Mouse (Mus musculus): ENCODE data around the gene Cd69. TPM values are rescaled to one million over a fixed set of nuclear protein-coding genes. Genes with fewer than 3 reads are reported as not detected.

Gene Cd69
- 0.15 TPM in 1 of 2 replicates, not detected in the other for total RNA-seq (2021)
- long read RNA-seq = 0 reads

DNA sequence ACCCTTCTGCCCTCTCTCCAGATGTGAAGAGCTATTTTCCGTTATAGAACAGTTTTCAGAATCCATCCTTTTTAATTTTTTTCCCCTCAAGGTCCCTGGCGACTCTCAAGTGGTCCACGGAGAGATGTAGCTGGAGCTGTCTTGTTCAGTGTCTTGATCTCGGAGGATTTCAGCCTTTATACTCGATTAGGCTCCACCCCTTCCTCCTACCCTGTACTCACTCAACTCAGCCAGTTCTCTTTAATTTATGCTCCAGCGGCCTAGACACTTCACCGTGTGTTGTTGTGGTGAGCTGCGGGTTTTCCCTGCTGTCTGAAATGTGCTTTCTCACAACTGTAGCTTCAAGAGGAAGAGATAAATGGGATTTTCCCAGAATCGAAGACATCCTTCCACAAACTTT, at the start of gene Cd69:
Gene Cd69, minus strand, starts transcription at position 217 of the 400 bp plus-strand sequence.
- DNase-seq = no peak

- DNase-seq = no peak
Measured at GRCm38 (mm10) chr6:129319331-129319730, 44.1 kb upstream of the Cd69 start.

DNA sequence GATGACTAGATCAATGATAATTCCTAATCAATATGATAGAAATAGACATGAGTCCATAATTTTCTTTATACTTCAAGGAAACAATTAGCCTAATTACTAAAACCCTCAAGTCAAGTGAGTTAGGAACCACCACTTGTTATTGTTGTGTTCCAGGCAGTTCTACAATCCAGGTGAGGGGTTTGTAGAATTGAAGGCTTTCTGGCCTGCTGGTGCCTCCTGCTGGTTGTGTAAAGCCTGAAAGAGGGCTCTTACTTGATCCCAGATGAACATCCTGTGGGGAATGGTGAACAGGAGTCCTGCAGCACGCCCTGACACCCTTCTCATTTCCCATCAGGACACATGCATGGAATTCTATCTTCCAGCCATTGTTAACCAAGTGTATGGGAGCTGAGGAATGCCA, 43.2 kb upstream of the Cd69 start:
- DNase-seq = no peak

- DNase-seq = no peak
Measured at GRCm38 (mm10) chr6:129316463-129316862, 41.2 kb upstream of the Cd69 start.

GRCm38 (mm10) chr6:129315698-129316097, 40.5 kb upstream of the Cd69 start:
- no peak for DNase-seq

- no peak for DNase-seq
Measured at GRCm38 (mm10) chr6:129314655-129315168, 39.5 kb upstream of the Cd69 start.

GRCm38 (mm10) chr6:129312499-129312898, 37.3 kb upstream of the Cd69 start:
- DNase-seq = no peak

DNA sequence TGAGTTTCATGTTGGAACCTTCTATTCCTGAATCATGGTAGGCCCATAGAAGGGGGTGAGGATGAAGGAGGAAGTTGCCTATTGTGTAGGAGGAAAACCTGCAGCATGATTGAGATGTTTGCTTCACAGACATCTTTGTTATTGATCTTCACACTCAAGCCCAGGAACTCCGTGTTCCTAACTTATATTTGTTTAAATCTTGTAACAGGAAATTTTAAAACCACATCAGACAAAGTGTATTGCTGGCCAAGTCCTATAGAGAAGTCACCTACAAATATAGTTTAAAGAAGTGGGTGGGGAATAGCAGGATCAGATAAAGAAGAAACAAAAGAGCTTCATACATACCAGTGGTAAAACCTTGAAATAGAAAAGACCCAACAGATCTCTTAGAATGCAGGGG, 28.9 kb upstream of the Cd69 start:
- DNase-seq = no peak

GRCm38 (mm10) chr6:129288708-129289107, 13.5 kb upstream of the Cd69 start:
- no peak for DNase-seq

DNA sequence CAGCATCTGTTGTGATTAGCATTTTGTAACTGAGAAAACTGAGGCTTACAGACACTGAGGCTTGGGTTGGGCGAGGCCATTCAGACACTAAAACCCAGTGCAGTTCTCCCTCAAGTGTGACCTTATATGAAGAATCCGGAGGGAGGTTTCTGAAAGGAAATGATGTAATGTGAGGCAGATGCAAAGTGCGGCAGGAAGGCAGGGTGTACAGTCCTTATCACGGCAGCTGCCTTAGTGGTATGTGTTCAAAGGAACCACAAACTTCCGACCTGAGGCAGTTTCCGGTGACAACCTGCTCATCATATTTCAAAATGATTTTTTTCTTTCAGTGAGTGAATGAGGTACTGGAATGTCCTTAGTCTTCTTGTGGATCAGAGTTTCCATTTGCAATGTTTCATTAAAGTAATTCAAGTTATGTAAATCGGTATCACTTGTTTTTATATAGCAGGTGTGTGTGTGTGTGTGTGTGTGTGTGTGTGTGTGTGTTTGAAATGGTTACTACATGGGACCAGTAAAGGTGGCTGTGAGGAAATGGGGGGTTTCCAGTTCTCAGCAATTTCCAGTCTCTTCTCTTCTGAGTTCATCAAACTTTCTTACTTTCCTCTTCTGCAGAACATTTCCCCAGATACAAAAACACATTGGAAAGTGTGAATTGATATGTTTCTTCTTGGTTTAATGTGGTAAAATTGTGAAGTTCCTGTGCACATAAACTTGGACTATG, 9.3 kb upstream of the Cd69 start:
- DNase-seq = no peak

GRCm38 (mm10) chr6:129283271-129283670, 8.0 kb upstream of the Cd69 start:
- DNase-seq = no peak

DNA sequence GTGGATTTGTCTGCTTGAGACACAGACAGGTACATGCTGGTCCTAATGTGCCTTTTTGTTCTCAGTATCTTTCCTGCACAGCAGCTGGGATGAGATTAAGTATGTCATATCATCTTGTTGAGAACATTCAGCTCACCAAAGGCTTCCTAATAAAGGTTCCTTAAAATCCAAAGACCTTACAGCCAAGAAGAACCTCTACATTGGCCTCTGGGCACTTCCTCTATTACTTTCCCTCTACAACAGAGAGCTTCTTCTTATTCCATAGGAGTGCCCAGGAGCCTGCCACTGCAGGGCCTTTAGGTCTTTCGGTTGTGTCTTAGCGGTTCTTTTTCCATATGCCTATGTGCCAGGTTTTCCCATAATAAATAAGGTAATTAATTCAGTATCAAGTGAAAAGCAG, 1.2 kb upstream of the Cd69 start:
- DNase-seq = no peak

DNA sequence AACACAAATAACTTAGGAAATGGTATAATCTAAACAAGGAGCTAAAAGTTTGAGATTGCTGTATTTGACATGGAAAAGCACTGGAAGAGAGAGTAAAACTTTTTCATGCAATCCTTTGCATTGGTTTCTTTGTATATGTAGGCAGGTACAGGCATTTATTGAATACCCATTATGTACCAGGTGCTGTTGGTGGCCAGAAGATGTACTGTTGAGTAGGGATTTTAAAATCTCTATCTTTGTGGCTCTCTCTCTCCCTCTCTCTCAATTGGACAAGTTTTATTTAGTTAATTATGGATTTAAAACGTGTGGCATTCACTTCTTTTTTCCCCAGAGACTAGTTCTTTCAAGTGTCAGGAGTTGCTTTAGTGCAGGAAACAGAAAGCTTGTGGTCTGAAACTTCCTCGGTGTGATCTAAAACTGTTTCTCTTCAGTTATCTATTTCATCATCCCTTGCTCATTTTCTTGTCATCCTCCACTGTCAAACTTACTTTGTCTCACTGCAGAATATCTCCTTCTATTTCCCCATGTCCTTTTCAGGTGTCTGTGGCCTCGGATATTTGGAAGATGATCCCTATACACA, 478 bp upstream of the Cd69 start:
- DNase-seq = no peak

DNA sequence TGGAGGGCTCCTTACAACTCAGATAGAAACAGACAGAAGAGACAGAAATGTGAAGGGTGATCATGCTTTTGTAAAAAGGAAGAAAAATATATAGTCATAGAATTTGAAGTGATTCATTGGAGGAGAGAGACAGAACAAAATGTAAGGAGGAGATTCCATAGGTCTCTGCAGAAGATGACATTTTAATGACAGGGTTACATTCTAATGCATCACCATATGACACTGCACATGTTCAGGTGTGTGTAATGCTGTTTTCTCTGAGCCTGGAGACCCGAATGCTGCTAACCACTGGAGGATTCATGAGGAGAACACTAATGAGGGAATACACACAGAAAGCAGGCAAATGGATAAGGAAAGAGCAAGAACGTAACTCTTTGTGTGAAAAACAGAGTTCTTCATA, 760 bp downstream of the Cd69 start:
- DNase-seq = no peak

DNA sequence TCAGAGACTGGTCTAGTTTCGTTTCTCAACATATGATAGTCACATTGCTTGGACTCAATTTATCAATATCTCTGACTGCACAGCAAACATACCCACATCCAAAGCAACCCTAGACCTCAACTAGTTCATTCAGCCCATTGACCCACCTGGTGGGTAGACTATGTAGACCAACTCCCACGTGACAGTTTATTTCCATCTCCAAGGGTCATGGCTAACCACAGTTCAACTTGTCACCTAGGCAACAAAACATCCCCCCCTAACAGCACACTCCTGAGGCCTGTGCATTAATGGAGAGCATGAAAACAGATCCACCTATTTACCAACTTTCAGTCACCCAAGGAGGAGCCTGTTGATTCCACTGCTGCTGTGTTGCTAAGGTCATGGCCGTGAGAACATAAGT, 1.6 kb downstream of the Cd69 start:
- DNase-seq = no peak

- no peak for DNase-seq
Measured at GRCm38 (mm10) chr6:129266438-129267022, 8.7 kb downstream of the Cd69 start.

DNA sequence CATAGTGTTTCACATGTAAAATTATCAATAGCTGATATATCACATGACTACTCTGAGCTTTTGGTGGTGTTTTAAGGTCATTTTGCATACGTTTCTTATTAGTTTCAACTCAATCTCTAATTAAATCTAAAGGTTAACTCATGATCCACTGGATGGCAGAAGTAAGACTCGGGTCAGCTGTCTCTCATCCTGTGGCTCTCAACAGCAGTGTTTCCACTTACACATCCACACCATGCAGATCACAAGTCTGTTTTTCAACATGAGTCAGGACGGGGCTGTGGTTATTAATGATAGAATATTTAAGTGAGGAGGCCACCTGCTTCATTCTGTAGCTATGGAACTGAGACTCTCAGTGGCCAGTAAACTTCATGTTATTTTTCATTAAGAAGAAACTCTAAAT, 9.4 kb downstream of the Cd69 start:
- no peak for DNase-seq

GRCm38 (mm10) chr6:129260940-129261339, 14.3 kb downstream of the Cd69 start:
- no peak for DNase-seq

DNA sequence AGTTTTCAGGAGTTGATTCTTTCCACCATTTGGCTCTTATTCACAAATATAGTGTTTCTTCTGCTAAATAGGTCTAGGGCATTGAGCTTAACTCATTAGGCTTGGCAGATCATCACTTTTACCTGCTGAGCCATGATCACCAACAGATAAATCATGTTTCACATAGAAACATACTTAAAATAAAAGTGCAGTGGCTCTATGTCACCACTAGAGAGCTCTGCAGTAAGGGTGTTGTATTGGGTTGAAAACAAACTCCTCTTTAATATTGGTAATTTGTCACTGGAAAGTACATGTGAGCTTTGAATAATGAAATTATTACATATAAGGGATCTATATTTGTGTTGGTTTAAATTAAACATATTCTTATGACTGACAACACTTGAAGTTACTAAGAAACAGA, 15.2 kb downstream of the Cd69 start:
- DNase-seq = no peak

GRCm38 (mm10) chr6:129256018-129256417, 19.2 kb downstream of the Cd69 start:
- DNase-seq = no peak

DNA sequence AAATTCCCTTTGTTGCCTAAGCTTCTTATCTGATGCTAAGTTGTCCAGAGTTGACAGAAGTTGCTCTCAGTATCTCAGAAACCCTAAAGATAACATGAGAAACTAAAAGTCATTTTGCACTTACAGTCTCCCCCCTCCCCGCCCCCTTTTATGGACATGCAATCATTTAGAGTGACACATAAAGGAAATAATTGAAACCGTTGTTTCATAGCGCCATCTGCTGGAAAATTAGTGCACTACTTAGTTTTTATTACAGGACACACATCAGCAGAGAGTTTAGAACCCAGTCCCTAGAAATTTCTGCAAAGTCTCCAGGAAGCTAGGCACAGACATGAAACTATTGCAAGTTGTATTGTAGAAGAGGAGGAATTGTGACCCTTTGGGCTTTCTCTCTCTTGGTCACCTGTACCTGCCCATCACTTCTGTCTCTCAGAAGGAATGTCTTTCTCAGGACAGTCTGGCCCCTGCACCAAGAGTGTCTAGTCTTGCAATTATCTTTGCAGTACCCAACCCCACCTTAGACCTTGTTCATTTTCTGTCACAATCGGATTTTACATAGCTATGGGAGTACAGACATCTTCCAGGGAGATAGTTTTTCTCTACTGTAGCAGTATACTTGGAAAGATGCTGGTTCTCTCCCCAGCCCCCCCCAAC, 20.2 kb downstream of the Cd69 start:
- DNase-seq = no peak

DNA sequence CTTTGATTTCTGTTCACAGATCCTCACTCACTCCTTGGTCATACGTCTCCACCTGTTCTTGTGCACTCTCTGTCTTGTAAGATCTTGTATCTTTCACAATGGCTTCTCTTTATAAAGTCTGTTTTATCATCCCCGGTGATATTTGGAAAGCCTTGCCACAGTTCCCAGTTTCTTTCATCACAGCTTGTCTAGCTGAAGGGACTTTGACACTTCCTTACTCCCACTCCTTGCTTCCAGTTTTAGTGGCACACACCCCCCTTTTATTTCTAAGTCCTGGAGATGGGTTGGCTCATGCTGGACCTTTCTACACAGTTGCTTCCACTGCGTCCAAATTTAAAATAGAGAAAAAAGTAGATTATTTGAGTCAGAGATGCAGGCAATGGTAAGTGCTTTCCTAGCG, 20.9 kb downstream of the Cd69 start:
- DNase-seq = no peak

- DNase-seq = no peak
Measured at GRCm38 (mm10) chr6:129248243-129248642, 27.0 kb downstream of the Cd69 start.
